Mouse (Mus musculus): Measurements from ENCODE around the gene S100a16. TPM values are rescaled to one million over a fixed set of nuclear protein-coding genes. Genes with fewer than 3 reads are reported as not detected.

Gene S100a16
- polyA plus RNA-seq (2021; fragmentation: Nextera tagmentation), result 198 and 207 TPM in 2 replicates
- long read RNA-seq, experiment 1, transcript S100a16-203 (3 exons, 723 nt), result minor isoform, 10 of 191 reads
- long read RNA-seq, experiment 1, transcript S100a16-201 (3 exons, 1,123 nt), result minor isoform, 40 of 191 reads
- long read RNA-seq, experiment 1, transcript S100a16-202 (3 exons, 1,127 nt), result major isoform, 112 of 191 reads
- long read RNA-seq, experiment 1, transcript S100a16-204 (3 exons, 608 nt), result minor isoform, 11 of 191 reads
- long read RNA-seq, experiment 1, partial matches to known transcripts, result 12 of 191 reads
- long read RNA-seq, experiment 1, other reads (novel, unspliced or antisense), result 5 of 191 reads
- long read RNA-seq, experiment 2, transcript S100a16-202 (3 exons, 1,127 nt), result major isoform, 63 of 91 reads
- long read RNA-seq, experiment 2, transcript S100a16-201 (3 exons, 1,123 nt), result minor isoform, 17 of 91 reads
- long read RNA-seq, experiment 2, partial matches to known transcripts, result 0 of 91 reads
- long read RNA-seq, experiment 2, other reads (novel, unspliced or antisense), result 4 of 91 reads

DNA sequence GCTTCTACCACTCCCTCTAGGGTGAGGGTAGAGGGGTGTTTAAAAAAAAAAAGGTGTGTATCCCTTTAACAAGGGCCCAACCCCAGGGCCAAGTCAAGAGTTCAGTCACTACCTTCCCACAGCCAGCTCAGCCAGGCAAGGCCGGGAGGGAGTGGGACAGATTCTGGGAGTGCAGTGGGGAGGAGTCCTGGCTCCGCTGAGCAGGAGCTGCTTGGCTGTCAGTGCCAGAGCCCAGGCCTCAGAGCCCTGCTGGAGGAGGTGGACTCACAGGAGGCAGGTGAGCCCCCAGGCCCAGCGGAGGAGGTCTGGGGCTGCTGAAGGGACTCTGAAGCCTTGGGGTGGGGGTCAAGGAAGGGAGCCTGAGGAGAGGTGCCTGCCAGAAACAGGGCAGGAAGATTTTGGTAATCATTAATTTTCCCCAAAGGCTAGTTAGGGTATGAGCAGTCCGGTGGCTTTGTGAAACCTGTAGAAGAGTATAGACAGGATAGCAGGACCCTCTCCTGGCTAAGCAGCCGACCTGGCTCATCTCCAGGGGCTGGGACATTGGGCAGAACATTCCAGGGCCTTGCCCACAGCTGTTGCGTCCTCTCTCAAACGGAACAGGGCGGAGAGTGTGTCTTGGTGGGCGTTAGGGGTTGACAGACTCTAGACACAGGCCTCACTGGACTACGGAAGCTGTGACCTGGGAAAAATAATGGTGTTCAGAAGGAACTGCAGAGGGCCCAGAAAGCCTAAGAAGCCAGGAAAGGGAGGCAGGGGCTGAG, at the start of gene S100a16:
TSS of gene S100a16 (plus strand) at position 114 of the 764 bp plus-strand sequence.

DNA sequence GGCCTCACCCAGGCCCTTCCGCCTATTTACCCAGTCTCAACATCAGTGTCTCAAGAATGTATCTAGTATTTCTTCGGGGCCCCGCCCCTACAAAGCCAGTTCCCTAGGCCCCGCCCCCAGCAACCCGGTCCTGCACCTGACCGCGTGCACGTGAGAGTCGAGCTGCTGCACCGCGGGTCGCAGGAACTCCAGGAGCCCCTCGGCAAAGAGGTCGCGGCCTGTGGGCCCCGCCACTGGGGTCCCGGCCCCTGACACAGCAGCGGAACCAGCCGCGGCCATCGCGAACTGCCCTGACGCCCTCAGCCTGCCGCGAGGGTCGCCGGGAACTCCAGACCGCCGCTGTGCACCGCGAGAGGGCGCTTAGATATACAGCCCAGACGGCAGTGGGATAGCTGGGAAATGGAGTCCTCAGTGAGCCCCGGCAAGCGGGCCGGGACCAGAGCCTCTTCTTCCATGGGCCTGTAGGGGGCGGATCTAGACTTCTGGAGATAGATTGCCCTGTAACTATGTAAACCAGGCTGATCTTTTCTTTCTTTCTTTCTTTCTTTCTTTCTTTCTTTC, 46.3 kb upstream of the S100a16 start, which contains the start of gene Snapin:
TSS of gene Snapin (minus strand) at position 338 of the 561 bp plus-strand sequence.

DNA sequence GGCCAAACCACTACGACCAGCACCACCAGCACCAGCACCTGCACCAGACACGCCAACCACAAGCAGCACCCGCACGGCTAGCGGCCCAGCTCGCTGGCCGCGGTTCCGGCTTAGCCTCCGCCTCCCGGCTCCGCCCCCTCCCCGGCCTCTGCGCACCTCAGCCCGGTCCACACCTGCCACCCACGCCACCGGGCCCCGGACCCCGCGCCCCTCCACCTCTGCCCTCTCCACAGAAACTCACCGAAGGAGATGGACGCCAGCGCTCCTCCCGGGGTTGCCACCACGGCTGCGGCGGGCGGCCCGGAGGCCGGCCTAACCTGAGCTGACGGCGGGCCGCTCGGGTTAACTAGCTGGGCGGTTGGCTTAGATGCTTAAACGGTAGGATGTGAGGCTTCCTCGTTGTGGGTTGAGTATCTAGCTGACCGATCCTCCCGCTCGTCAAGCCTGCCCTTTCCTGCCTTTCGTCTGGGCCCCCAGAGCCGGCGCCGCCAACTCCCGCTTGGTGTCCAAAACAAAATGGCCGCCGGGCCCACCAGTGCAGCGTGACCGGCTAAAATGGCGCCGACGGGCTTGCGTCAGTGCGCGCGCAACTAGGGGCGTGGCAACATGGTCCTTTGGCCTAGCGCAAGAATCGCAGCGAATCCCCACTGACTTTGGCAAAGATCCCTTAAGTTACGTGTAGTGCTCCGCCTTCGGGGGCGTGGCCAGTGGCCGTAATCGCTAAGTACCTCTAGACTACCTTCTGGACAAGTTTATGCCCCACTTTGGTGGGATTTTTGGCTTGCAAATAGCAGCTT, 27.9 kb upstream of the S100a16 start, which contains the start of gene Chtop:
TSS of gene Chtop (minus strand) at position 549 of the 797 bp plus-strand sequence.

DNA sequence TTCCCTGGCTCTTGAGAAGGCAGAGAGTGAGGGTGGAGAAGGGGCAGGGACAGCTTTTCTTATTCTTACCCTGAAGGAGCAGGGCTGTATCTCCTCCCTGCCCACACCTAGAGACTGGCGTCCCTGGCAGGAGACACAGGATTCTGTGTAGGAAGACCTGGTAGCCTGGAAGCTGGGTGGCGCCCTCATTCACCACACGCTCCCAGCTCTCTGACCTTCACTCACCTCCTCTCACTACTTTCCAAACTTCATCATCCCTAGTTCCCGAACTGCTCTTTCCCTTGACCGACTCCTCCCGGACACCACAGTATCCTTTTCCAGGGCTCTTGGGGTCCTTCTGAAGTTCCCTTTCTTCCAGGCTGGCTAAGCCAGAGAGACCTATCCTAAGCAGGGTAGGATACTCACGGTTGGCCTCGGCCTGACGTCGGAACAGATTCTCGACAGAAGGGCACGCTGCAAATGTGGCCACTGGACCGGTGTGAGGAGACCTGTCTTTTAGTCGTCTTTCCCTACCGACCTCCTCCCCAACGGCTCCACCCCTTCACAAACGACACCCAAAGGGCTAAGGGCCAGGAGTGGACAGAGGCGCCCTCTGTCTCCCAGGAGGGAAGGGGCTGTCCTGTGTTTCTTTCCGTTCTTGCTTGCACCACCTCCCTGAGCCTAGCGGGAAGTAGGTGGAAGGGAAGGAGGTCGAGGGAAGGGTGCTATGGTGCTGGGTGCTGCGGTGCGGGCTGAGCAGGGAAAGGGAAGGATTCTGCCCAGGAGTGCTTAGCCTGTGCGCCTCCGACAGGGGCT, 23.1 kb upstream of the S100a16 start, which contains the start of the genes S100a1 and S100a13:
TSS of gene S100a1 (minus strand) at position 597 of the 795 bp plus-strand sequence.
TSS of gene S100a13 (plus strand) at position 640 of the 795 bp plus-strand sequence.

GRCm38 (mm10) chr3:90526580-90526979, 10.5 kb upstream of the S100a16 start, which contains the start of gene S100a14:
Gene S100a14, plus strand, starts transcription at chr3:90526856.

GRCm38 (mm10) chr3:90560008-90560628, 23.1 kb downstream of the S100a16 start, which contains the start of gene S100a3:
Gene S100a3, plus strand, starts transcription at chr3:90560578.

GRCm38 (mm10) chr3:90589947-90590346, 52.9 kb downstream of the S100a16 start, which contains the start of gene S100a2:
Gene S100a2, plus strand, starts transcription at chr3:90590247.

Other genes with a start within 250 kb of the S100a16 start
- gene Gatad2b, start 244.1 kb upstream of the S100a16 start, polyA plus RNA-seq (2021; fragmentation: Nextera tagmentation), result 14.5 and 17.0 TPM in 2 replicates
- gene Slc27a3, start 147.3 kb upstream of the S100a16 start, polyA plus RNA-seq (2021; fragmentation: Nextera tagmentation), result 3.6 TPM in 2 replicates
- gene Ints3, start 103.6 kb upstream of the S100a16 start, polyA plus RNA-seq (2021; fragmentation: Nextera tagmentation), result 12.0 and 12.8 TPM in 2 replicates
- gene Npr1, start 71.4 kb upstream of the S100a16 start, polyA plus RNA-seq (2021; fragmentation: Nextera tagmentation), result 0.78 and 0.92 TPM in 2 replicates
- gene Ilf2, start 61.1 kb upstream of the S100a16 start, polyA plus RNA-seq (2021; fragmentation: Nextera tagmentation), result 70.1 and 73.7 TPM in 2 replicates
- gene Snapin, start 46.2 kb upstream of the S100a16 start, polyA plus RNA-seq (2021; fragmentation: Nextera tagmentation), result 91.8 and 96.6 TPM in 2 replicates
- gene Chtop, start 27.8 kb upstream of the S100a16 start, polyA plus RNA-seq (2021; fragmentation: Nextera tagmentation), result 86.8 and 92.3 TPM in 2 replicates
- gene S100a1, start 22.9 kb upstream of the S100a16 start, polyA plus RNA-seq (2021; fragmentation: Nextera tagmentation), result 287 and 351 TPM in 2 replicates
- gene S100a13, start 22.8 kb upstream of the S100a16 start, polyA plus RNA-seq (2021; fragmentation: Nextera tagmentation), result 174 and 206 TPM in 2 replicates
- 0.15 TPM in 1 of 2 replicates, not detected in the other for gene S100a14, start 10.4 kb upstream of the S100a16 start, polyA plus RNA-seq (2021; fragmentation: Nextera tagmentation)
- gene S100a3, start 23.3 kb downstream of the S100a16 start, polyA plus RNA-seq (2021; fragmentation: Nextera tagmentation), result 0.58 and 1.2 TPM in 2 replicates
- not detected in 2 replicates for gene S100a2, start 53.0 kb downstream of the S100a16 start, polyA plus RNA-seq (2021; fragmentation: Nextera tagmentation)
- not detected in 2 replicates for gene Gm42674, start 64.7 kb downstream of the S100a16 start, polyA plus RNA-seq (2021; fragmentation: Nextera tagmentation)
- gene S100a4, start 66.5 kb downstream of the S100a16 start, polyA plus RNA-seq (2021; fragmentation: Nextera tagmentation), result 5.3 and 5.8 TPM in 2 replicates
- gene S100a5, start 71.3 kb downstream of the S100a16 start, polyA plus RNA-seq (2021; fragmentation: Nextera tagmentation), result not detected in 2 replicates
- 46.6 and 59.7 TPM in 2 replicates for gene S100a6, start 75.6 kb downstream of the S100a16 start, polyA plus RNA-seq (2021; fragmentation: Nextera tagmentation)
- gene S100a7a, start 116.8 kb downstream of the S100a16 start, polyA plus RNA-seq (2021; fragmentation: Nextera tagmentation), result 0.10 TPM in 1 of 2 replicates, not detected in the other
- gene S100a8, start 131.7 kb downstream of the S100a16 start, polyA plus RNA-seq (2021; fragmentation: Nextera tagmentation), result 0.62 and 0.70 TPM in 2 replicates
- not detected in 2 replicates for gene S100a9, start 158.5 kb downstream of the S100a16 start, polyA plus RNA-seq (2021; fragmentation: Nextera tagmentation)
- gene Pglyrp4, start 189.7 kb downstream of the S100a16 start, polyA plus RNA-seq (2021; fragmentation: Nextera tagmentation), result not detected in 2 replicates
- gene Gm5849, start 240.6 kb downstream of the S100a16 start, polyA plus RNA-seq (2021; fragmentation: Nextera tagmentation), result not detected in 2 replicates